Mouse (Mus musculus): Measurements from ENCODE around the gene Acsl5. TPM values are rescaled to one million over a fixed set of nuclear protein-coding genes. Genes with fewer than 3 reads are reported as not detected.

The Acsl5 gene
- total RNA-seq, 2 experiments from 2014 or later, result 38.1 to 38.7 TPM

GRCm38 (mm10) chr19:55232136-55232535, 19.6 kb upstream of the Acsl5 start:
- DNase-seq (ENCODE audit: low spot score in 2 of 2), result peak in 1 of 2 experiments; percentile 18
- intact Hi-C loops (cut with DNase I), result no loop called here

- no peak for DNase-seq (ENCODE audit: low spot score in 2 of 2)
- intact Hi-C loops (cut with DNase I), result no loop called here
These were observed 15.7 kb upstream of the Acsl5 start for GRCm38 (mm10) chr19:55236026-55236425.

GRCm38 (mm10) chr19:55236564-55236963, 15.2 kb upstream of the Acsl5 start:
- peak in 1 of 2 experiments; percentile 49 for DNase-seq (ENCODE audit: low spot score in 2 of 2)
- intact Hi-C loops (cut with DNase I), result no loop called here

- no peak for DNase-seq (ENCODE audit: low spot score in 2 of 2)
- intact Hi-C loops (cut with DNase I), result no loop called here
These were observed 11.8 kb upstream of the Acsl5 start for GRCm38 (mm10) chr19:55239766-55240426.

- DNase-seq (ENCODE audit: low spot score in 2 of 2), result no peak
- intact Hi-C loops (cut with DNase I), result no loop called here
These were observed 10.5 kb upstream of the Acsl5 start, which contains the start of gene Gucy2g for GRCm38 (mm10) chr19:55241186-55241645. Gucy2g (minus strand) TSS chr19:55241236.

GRCm38 (mm10) chr19:55244791-55245231, 6.9 kb upstream of the Acsl5 start:
- intact Hi-C loops (cut with DNase I), result no loop called here
- DNase-seq (ENCODE audit: low spot score in 2 of 2), result peak; percentile 40 to 60

GRCm38 (mm10) chr19:55247563-55247962, 4.2 kb upstream of the Acsl5 start:
- intact Hi-C loops (cut with DNase I), result no loop called here
- no peak for DNase-seq (ENCODE audit: low spot score in 2 of 2)

- intact Hi-C loops (cut with DNase I), result no loop called here
- no peak for DNase-seq (ENCODE audit: low spot score in 2 of 2)
These were observed 3.7 kb upstream of the Acsl5 start for GRCm38 (mm10) chr19:55247991-55248520.

GRCm38 (mm10) chr19:55250451-55250850, 1.3 kb upstream of the Acsl5 start:
- DNase-seq (ENCODE audit: low spot score in 2 of 2), result no peak
- intact Hi-C loops (cut with DNase I), result loop anchor here (5.0 kb wide), 1 partner anchor 33 kb away; no protein-coding TSS in a partner anchor

GRCm38 (mm10) chr19:55253239-55253569, 1.5 kb downstream of the Acsl5 start:
- no peak for DNase-seq (ENCODE audit: low spot score in 2 of 2)
- intact Hi-C loops (cut with DNase I), result loop anchor here (5.0 kb wide), 1 partner anchor 36 kb away; no protein-coding TSS in a partner anchor

GRCm38 (mm10) chr19:55253570-55254441, 2.1 kb downstream of the Acsl5 start:
- intact Hi-C loops (cut with DNase I), result loop anchor here (5.0 kb wide), 1 partner anchor 37 kb away; no protein-coding TSS in a partner anchor
- DNase-seq (ENCODE audit: low spot score in 2 of 2), result peak; percentile 41

- DNase-seq (ENCODE audit: low spot score in 2 of 2), result peak; percentile 25 to 31
- intact Hi-C loops (cut with DNase I), result loop anchor here (5.0 kb wide), 1 partner anchor 37 kb away; no protein-coding TSS in a partner anchor
These were observed 2.8 kb downstream of the Acsl5 start for GRCm38 (mm10) chr19:55254513-55255016.

- intact Hi-C loops (cut with DNase I), result no loop called here
- peak; percentile 28 to 29 for DNase-seq (ENCODE audit: low spot score in 2 of 2)
These were observed 4.4 kb downstream of the Acsl5 start for GRCm38 (mm10) chr19:55256156-55256555.

- no peak for DNase-seq (ENCODE audit: low spot score in 2 of 2)
- intact Hi-C loops (cut with DNase I), result no loop called here
These were observed 6.1 kb downstream of the Acsl5 start for GRCm38 (mm10) chr19:55257656-55258375.

- intact Hi-C loops (cut with DNase I), result no loop called here
- DNase-seq (ENCODE audit: low spot score in 2 of 2), result no peak
These were observed 6.8 kb downstream of the Acsl5 start for GRCm38 (mm10) chr19:55258514-55258913.

GRCm38 (mm10) chr19:55260389-55261184, 8.8 kb downstream of the Acsl5 start:
- no peak for DNase-seq (ENCODE audit: low spot score in 2 of 2)
- intact Hi-C loops (cut with DNase I), result no loop called here

- no peak for DNase-seq (ENCODE audit: low spot score in 2 of 2)
- intact Hi-C loops (cut with DNase I), result no loop called here
These were observed 13.5 kb downstream of the Acsl5 start for GRCm38 (mm10) chr19:55265269-55265668.

GRCm38 (mm10) chr19:55266786-55267185, 15.0 kb downstream of the Acsl5 start:
- no peak for DNase-seq (ENCODE audit: low spot score in 2 of 2)
- intact Hi-C loops (cut with DNase I), result no loop called here
